Mouse (Mus musculus) activated CD4-positive, CD25-positive, alpha-beta regulatory T cell, adult 4 months (primary cell): Measurements from ENCODE around the gene Psip1. TPM values are rescaled to one million over a fixed set of nuclear protein-coding genes. Genes with fewer than 3 reads are reported as not detected.
"Not testable (repeated sequence)": the region's sequence is repeated elsewhere in the genome, so short reads cannot be mapped to it uniquely, and the experiment has no call there.

Source experiments
- ATAC-seq: one replicate; pipeline ENCODE4 v1.8.0; 2017
- polyA plus RNA-seq, 2 experiments: library from polyadenylated mRNA; unstranded; fragments of 100-300 nt; shearing (Covaris generic); gene quantifications; one replicate each; pipeline ENCODE4 v1.2.1; 2017

Gene Psip1
- polyA plus RNA-seq = 10 to 100 TPM; 57.4 to 63.3 TPM

GRCm38 (mm10) chr4:83486117-83486901 lies at the start of gene Psip1:
TSS of gene Psip1 (minus strand) at chr4:83486459.
- peak; percentile 82 for ATAC-seq

GRCm38 (mm10) chr4:83534024-83534423 lies 47.8 kb upstream of the Psip1 start:
- no peak for ATAC-seq

GRCm38 (mm10) chr4:83533168-83533911 lies 47.1 kb upstream of the Psip1 start:
- no peak for ATAC-seq

DNA sequence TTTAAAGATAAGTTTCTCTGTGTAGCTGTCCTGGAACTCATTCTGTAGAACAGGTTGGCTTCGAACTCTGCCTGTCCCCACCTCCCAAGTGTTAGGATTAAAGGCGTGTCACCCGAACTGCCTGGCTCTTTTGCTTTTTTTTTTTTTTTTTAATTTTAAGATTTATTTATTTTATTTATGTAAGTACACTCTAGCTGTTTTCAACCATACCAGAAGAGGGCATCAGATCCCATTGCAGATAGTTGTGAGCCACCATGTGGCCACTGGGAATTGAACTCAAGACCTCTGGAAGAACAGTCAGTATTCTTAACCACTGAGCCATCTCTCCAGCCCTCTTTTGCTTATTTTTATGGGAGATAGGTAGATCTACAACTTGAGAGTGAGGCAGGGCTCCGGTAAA lies 43.8 kb upstream of the Psip1 start:
- ATAC-seq = not testable (repeated sequence)

DNA sequence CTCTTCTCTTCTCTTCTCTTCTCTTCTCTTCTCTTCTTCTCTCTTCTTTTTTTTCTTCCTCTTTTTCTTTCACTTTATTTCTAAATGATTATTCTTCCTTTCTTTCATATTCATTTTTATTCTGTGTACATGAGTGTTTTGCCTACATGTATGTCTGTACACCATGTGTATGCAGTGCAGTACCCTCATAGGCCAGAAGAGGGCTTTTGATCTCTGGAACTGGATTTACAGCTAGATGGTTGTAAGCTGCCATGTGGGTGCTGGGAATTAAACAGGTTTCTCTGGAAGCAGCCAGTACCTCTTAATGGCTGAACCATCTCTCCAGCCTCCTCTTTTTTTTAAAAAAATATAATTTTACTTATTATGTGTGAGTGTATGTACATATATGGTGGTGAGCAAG lies 41.7 kb upstream of the Psip1 start:
- no peak for ATAC-seq

DNA sequence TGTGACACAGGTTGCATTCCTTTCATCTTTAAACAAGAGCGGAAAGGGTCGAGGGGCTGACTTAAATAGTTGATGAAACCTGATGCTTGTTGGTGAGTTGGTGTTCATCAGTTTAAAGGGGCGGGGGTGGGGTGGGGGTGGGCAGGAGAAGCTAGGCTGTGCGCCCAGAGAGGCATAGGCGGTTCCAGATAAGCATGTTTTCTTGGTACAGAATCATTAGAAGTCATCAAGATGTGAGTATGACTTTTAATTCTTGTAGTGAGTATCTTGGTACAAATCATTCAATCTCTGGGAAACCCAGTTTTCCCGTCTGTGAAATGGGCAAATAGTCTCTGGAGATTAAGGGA lies 40.7 kb upstream of the Psip1 start:
- ATAC-seq = no peak

- no peak for ATAC-seq
Observed at GRCm38 (mm10) chr4:83526270-83526987, 40.2 kb upstream of the Psip1 start.

- no peak for ATAC-seq
Observed at GRCm38 (mm10) chr4:83525690-83526055, 39.4 kb upstream of the Psip1 start.

GRCm38 (mm10) chr4:83524843-83525689 lies 38.8 kb upstream of the Psip1 start, which contains the start of gene Ccdc171:
TSS of gene Ccdc171 (plus strand) at chr4:83525545.
- ATAC-seq = peak; percentile 83

GRCm38 (mm10) chr4:83524456-83524842 lies 38.2 kb upstream of the Psip1 start:
- ATAC-seq = no peak

- ATAC-seq = no peak
Observed at GRCm38 (mm10) chr4:83522066-83522465, 35.8 kb upstream of the Psip1 start.

- no peak for ATAC-seq
Observed at GRCm38 (mm10) chr4:83520308-83520707, 34.0 kb upstream of the Psip1 start.

- no peak for ATAC-seq
Observed at GRCm38 (mm10) chr4:83519807-83520206, 33.5 kb upstream of the Psip1 start.

DNA sequence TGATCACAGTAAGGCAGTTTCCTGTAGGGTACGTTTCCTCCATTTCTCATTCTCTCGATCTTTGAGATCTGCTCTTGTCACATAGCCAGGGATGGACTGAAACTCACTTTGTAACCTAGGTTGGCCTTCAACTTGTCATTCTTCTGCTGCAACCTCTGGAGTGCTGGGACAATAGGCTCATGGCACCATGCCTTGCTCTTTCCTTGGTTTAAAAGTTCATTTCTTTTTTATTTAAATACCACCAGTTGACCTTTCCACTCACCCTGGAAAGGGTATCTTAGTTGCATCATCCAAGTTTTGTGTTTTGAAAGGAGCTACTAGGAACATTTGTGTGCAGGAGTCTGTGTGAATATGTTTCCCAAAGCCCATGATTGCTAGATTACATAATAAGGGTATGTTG lies 32.9 kb upstream of the Psip1 start:
- no peak for ATAC-seq

DNA sequence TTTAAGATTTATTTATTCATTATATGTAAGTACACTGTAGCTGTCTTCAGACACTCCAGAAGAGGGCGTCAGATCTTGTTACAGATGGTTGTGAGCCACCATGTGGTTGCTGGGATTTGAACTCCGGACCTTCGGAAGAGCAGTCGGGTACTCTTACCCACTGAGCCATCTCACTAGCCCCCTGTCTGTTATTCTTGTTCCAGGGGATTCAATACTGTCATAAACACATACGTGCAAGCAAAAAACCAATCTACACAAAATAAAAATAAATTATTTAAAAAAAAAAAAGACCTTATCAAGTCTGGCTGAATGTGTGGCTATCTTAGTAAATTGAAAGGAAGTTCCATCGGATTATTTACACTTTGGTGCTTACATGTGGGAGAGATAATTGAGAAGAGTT lies 29.9 kb upstream of the Psip1 start:
- ATAC-seq = not testable (repeated sequence)

GRCm38 (mm10) chr4:83514976-83515669 lies 28.9 kb upstream of the Psip1 start:
- ATAC-seq = no peak

DNA sequence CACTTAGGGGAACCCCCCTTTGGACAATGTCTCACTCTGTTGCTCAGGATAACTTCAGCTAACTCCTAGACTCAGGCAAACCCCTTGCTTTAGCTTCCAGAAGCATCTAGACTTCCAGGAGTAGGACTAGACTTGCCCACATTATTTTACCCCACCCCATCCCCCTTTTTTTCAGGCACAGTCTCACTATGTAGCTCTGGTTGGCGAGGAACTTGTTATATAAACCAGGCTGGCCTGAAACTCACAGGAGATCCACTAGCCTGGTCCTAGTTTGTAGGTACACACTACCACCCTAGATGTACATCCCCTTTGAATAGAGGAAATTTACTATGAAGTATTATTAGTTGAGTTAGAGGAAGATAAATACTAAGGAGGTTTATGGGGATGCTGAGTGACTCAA lies 27.9 kb upstream of the Psip1 start:
- ATAC-seq = no peak

DNA sequence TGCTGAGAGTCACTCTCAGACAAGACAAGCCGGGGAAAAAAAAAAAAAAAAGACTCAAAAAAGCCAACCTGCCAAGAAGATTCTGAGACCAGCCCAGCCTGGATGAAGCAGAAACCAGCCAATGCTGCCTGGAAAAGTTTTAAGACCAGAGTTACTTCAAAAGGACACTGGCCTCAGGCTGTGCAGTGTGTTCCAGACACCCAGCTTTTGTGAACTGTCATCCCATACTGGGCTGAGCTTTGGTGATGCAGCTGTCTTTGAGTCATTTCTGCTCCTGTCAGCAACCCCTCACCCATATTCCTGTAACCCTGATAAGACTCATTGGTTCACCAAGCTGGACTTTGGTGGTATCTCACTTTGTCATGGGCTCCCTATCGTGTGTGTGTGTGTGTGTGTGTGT lies 26.4 kb upstream of the Psip1 start:
- peak; percentile 13 for ATAC-seq

DNA sequence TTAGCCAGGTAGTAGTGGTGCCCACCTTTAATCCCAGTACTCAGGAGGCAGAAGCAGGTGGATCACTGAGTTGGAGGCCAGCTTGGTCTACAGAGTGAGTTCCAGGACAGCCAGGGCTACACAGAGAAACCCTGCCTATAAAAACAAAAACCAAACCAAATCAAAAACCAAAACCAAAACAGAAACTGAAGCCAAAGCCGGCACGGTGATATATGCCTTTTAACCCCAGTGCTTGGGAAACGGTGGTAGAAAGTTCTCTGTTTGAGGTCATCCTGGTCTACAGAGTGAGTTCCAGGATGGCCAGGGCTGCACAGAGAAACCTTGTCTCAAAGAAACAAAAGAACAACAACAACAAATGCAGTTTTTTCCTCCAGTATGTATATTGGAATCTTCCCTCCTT lies 26.0 kb upstream of the Psip1 start:
- ATAC-seq = peak; percentile 71

DNA sequence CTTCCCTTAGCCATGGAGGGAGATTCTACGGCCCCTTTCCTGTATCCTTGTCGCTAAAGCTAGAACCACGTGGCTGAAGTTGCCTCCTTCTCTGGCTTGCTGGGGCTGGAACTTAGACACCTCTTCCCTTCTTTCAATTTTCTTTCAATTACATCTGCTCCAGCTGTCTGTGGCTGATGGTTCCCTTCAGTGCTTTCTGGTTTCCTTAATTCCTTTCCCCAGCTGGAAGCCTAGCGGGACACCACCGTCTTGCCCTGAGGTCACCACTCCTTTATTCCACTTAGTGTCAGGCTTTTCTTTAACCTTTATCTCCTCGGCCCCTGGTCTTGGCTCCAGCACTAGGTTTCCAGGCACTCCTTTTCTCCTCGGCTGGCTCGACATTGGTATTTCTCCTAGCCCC lies 24.8 kb upstream of the Psip1 start:
- no peak for ATAC-seq

- ATAC-seq = no peak
Observed at GRCm38 (mm10) chr4:83509600-83509999, 23.3 kb upstream of the Psip1 start.

GRCm38 (mm10) chr4:83501037-83501430 lies 14.8 kb upstream of the Psip1 start:
- ATAC-seq = no peak
